Mouse (Mus musculus) skeletal muscle tissue, adult 2 months (tissue): Measurements from ENCODE around the gene Cbx5.

Experiments used
- DNase-seq: peaks from one replicate; pipeline ENCODE4 v3.0.0-alpha.2; 2012; ENCODE audit warnings: low read depth, low spot score

Cbx5 gene

GRCm38 (mm10) chr15:103145635-103146299 lies 93.8 kb downstream of the Cbx5 start:
- DNase-seq: no peak

GRCm38 (mm10) chr15:103144176-103144575 lies 95.4 kb downstream of the Cbx5 start:
- DNase-seq: no peak
